Mouse (Mus musculus) thymus, adult 2 months (tissue): ENCODE measurements at regions not wholly inside any gene's neighbourhood (a gene's known extent, or its start where the extent isn't known, plus 50 kb on each side); places are given as distances from the start of the nearest gene placed in this dataset.

Source experiments
- CTCF ChIP-seq: fragments of 200-500 bp; IDR thresholded peaks from 2 replicates; pipeline ENCODE4 v1.5.1; 2012; ENCODE audit warnings: mild to moderate bottlenecking, control low read depth, low read length, moderate library complexity, borderline replicate concordance; ENCODE audit not compliant: control insufficient read depth, poor library complexity, insufficient read depth; ENCODE audit errors: extremely low read depth
- POLR2A ChIP-seq: fragments of 200-500 bp; IDR thresholded peaks from 2 replicates; pipeline ENCODE4 v1.6.1; 2012; ENCODE audit warnings: mild to moderate bottlenecking, low read length, control low read depth, moderate library complexity; ENCODE audit not compliant: control insufficient read depth, poor library complexity, insufficient read depth; ENCODE audit errors: extremely low read depth

- TF ChIP-seq POLR2A (no peak), CTCF (no peak)
Measured at GRCm38 (mm10) chr12:77031448-77031847, 69.4 kb upstream of the Max start.
